Mouse (Mus musculus) C2C12 (cell line): ENCODE measurements around the gene Ralgps2. TPM values are rescaled to one million over a fixed set of nuclear protein-coding genes. Genes with fewer than 3 reads are reported as not detected.

ENCODE experiments used
- H3K27me3 ChIP-seq: one replicate; pipeline ENCODE4 v1.6.1; 2011; ENCODE audit not compliant: control insufficient read depth, insufficient read depth, insufficient read length
- H3K36me3 ChIP-seq: one replicate; pipeline ENCODE4 v1.6.1; 2011; ENCODE audit not compliant: control insufficient read depth, insufficient read depth
- H3K4me3 ChIP-seq: one replicate; pipeline ENCODE4 v1.5.1; 2011; ENCODE audit warnings: mild to moderate bottlenecking, control low read depth; ENCODE audit not compliant: poor library complexity, insufficient read depth, severe bottlenecking
- H3K79me2 ChIP-seq: one replicate; pipeline ENCODE4 v1.6.1; 2011; ENCODE audit not compliant: control insufficient read depth, insufficient read depth
- H3K79me3 ChIP-seq: one replicate; pipeline ENCODE4 v1.6.1; 2011; ENCODE audit warnings: low read depth, control low read depth
- H3ac ChIP-seq: one replicate; pipeline ENCODE3; 2011; ENCODE audit warnings: low read depth; ENCODE audit not compliant: control insufficient read depth, insufficient read length
- CEBPB ChIP-seq: IDR thresholded peaks from one replicate; pipeline ENCODE4 v1.6.1; 2011; ENCODE audit warnings: low read depth, mild to moderate bottlenecking, control low read depth, moderate library complexity
- CTCF ChIP-seq: IDR thresholded peaks from one replicate; pipeline ENCODE4 v1.5.1; 2011; ENCODE audit not compliant: control insufficient read depth, insufficient read depth, insufficient read length
- FOSL1 ChIP-seq: IDR thresholded peaks from one replicate; pipeline ENCODE4 v1.8.0; 2011; ENCODE audit warnings: mild to moderate bottlenecking, low read length; ENCODE audit not compliant: poor library complexity, insufficient read depth, severe bottlenecking
- MAX ChIP-seq: IDR thresholded peaks from one replicate; pipeline ENCODE4 v1.6.1; 2011; ENCODE audit warnings: mild to moderate bottlenecking, control low read depth
- MYOD1 ChIP-seq: IDR thresholded peaks from one replicate; pipeline ENCODE4 v1.6.1; 2011; ENCODE audit warnings: low read depth; ENCODE audit not compliant: control insufficient read depth, insufficient read length
- MYOG ChIP-seq: IDR thresholded peaks from one replicate; pipeline ENCODE4 v1.6.1; 2011; ENCODE audit not compliant: control insufficient read depth, insufficient read length; ENCODE audit errors: extremely low read depth
- USF1 ChIP-seq: IDR thresholded peaks from one replicate; pipeline ENCODE4 v1.6.1; 2011; ENCODE audit warnings: low read depth, mild to moderate bottlenecking, control low read depth, moderate library complexity
- polyA plus RNA-seq: library from polyadenylated mRNA; unstranded; fragments of >200 nt; fragmentation: generic; extraction: Trizol; gene quantifications from one replicate; pipeline ENCODE4 v1.2.1, GENCODE M21; 2012; ENCODE audit warnings: missing spikeins

Ralgps2 gene
- polyA plus RNA-seq, 1 experiment: 6.4 TPM

DNA sequence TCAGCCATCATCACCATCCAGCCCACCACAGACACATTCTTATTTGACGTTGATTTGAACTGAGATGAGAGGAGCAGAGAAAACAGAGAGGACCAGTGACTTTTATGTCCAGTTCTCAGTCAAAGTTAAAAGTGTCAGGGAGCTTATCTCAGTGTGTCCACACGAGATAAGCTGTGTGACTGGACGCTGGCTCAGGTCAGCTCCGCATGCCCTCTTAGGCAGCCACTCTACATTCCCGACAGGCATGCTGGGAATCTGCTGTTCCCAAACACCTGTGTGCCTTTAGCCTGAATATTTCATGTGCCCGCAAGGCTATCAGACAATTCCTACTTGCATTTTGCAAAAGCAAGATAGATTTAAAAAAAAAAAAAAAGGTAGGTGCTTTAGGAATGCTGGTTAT lies 125.9 kb downstream of the Ralgps2 start:
- Histone ChIP-seq H3K79me3 (no peaks in the 10 kb centered on the region), H3K79me2 (no peaks in the 10 kb centered on the region), H3ac (no peak overlapping the region), H3K36me3 (no peaks in the 10 kb centered on the region), H3K27me3 (no peaks in the 10 kb centered on the region), H3K4me3 (no peak overlapping the region)
- no peak for TF ChIP-seq CEBPB
- TF ChIP-seq MYOG: no peak
- no peak for TF ChIP-seq MYOD1
- TF ChIP-seq CTCF: no peak
- TF ChIP-seq FOSL1: no peak
- TF ChIP-seq MAX: no peak
- TF ChIP-seq USF1: no peak

DNA sequence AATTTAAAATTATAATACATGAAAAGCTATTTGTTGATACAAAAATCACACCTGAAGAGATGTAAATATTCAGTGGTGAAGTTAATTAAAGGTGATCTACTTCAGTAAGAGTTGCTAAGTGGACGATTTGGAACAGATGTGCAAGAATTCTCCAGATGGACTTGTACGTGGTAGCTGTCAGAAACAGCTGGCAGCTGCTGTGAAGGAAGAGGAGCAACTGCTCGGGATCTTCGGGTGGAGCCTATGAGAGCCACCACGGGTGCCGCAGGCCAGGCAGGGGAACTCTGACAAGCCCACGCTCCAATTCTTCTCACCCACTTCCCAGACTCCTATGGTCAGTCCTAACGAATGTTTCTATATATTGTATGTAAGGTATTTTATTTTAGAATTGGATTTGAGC lies 126.7 kb downstream of the Ralgps2 start:
- Histone ChIP-seq H3K27me3 (no peaks in the 10 kb centered on the region), H3K36me3 (no peaks in the 10 kb centered on the region), H3ac (no peak overlapping the region), H3K4me3 (no peak overlapping the region), H3K79me2 (no peaks in the 10 kb centered on the region), H3K79me3 (no peaks in the 10 kb centered on the region)
- TF ChIP-seq CTCF (no peak), MYOG (no peak), CEBPB (no peak), FOSL1 (no peak), USF1 (no peak), MYOD1 (no peak), MAX (no peak)

DNA sequence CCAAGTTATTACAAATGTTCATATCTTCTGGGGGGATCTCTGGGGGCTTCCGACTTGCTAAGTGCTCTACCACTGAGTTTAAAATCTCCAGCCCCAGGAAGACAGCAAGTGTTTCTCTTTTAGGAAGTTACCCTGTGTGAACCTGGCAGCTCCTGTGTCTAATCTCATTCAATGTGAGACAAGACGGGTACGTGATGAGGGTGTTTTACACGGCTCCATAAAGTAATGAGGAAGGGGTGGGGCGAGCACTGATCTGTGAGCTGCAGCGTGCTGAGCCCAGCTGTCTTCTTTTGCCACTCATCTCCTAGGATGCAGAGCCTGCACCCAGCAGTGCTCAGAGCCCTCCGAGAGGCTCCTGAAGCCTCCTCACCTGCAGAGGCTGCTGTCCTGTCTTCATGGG lies 127.5 kb downstream of the Ralgps2 start:
- no peak overlapping the region for H3ac ChIP-seq
- H3K27me3 ChIP-seq: no peaks in the 10 kb centered on the region
- no peaks in the 10 kb centered on the region for H3K79me3 ChIP-seq
- H3K4me3 ChIP-seq: no peak overlapping the region
- no peaks in the 10 kb centered on the region for H3K36me3 ChIP-seq
- H3K79me2 ChIP-seq: no peaks in the 10 kb centered on the region
- TF ChIP-seq USF1 (no peak), MYOD1 (no peak), FOSL1 (no peak), MAX (no peak)

DNA sequence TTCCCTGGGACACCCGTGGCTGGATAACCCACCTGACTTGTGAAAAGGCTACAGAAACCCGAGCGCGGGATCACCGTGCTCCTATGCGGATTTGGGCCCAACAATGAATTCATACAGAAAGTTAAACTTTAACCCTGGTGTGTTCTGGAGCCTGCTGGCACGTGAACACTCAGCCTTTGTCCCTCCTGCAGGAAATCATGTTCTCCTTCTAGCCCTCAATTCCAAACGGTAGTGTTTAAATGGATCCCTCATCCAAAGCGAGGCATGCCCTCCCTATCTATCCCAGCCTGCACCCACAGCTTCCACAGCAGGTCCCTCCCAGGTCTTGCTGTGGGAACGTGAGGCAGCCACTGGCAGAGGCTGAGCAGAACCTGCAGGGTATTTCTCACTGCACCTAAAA lies 131.1 kb downstream of the Ralgps2 start:
- Histone ChIP-seq H3K79me2 (no peaks in the 10 kb centered on the region), H3ac (no peak overlapping the region), H3K36me3 (no peaks in the 10 kb centered on the region), H3K4me3 (no peak overlapping the region), H3K27me3 (no peaks in the 10 kb centered on the region), H3K79me3 (no peaks in the 10 kb centered on the region)
- TF ChIP-seq MAX (no peak), CEBPB (no peak), FOSL1 (no peak), USF1 (no peak), MYOG (no peak), CTCF (no peak), MYOD1 (no peak)

DNA sequence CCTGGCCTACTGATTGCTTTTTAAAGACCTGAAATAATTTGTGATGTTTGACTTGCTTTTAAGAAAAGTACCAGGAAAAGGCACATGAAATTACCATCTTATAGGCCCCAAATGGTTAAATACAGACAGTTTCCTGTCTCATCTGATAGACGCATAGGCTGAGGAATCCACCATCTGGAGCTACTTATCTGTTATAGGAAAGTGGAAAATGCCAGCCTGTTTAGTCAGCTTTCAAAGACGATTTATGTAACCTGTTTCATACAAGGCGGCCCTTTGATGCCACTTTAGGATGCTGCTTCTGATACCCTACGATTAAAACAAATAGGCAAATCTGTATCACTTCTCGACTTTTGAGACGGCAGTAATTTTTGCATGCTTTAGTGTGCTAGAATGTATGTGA lies 138.2 kb downstream of the Ralgps2 start:
- TF ChIP-seq FOSL1: no peak
- TF ChIP-seq CTCF: no peak
- no peak for TF ChIP-seq USF1
- TF ChIP-seq CEBPB: no peak
- no peak for TF ChIP-seq MYOG
- no peak for TF ChIP-seq MYOD1
- no peak for TF ChIP-seq MAX
- no peaks in the 10 kb centered on the region for H3K36me3 ChIP-seq
- no peaks in the 10 kb centered on the region for H3K27me3 ChIP-seq
- H3K4me3 ChIP-seq: no peak overlapping the region
- no peaks in the 10 kb centered on the region for H3K79me2 ChIP-seq
- no peaks in the 10 kb centered on the region for H3K79me3 ChIP-seq
- no peak overlapping the region for H3ac ChIP-seq

DNA sequence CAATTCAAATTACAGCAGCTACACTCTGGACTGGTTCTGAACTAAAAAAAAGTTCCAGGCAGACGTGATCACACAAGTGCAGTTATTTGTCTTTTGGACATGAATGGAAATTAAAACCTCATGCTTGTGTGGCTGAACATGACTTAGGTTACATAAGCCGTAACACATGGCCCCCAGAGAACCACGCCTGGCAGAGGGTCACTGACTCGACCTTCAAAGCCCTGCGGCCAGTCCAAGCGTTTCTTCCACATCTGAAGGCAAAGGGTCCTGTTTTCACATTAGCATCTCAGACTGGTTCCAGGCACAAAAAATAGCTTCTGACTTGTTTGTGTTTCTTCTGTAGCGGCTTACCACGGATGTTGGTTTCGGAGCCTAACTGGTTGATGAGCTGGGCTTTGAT lies 143.2 kb downstream of the Ralgps2 start:
- Histone ChIP-seq H3ac (no peak overlapping the region), H3K27me3 (no peaks in the 10 kb centered on the region), H3K4me3 (no peak overlapping the region), H3K79me3 (no peaks in the 10 kb centered on the region), H3K79me2 (no peaks in the 10 kb centered on the region), H3K36me3 (no peaks in the 10 kb centered on the region)
- no peak for TF ChIP-seq USF1
- no peak for TF ChIP-seq CEBPB
